Mouse (Mus musculus) brain, embryonic 14.5 days (tissue): ENCODE results near the gene Ssc5d.

Experiments
- CTCF ChIP-seq: fragments of 200-500 bp; IDR thresholded peaks from 2 replicates; pipeline ENCODE4 v1.5.1; 2012; ENCODE audit warnings: inconsistent platforms, mild to moderate bottlenecking, moderate library complexity, borderline replicate concordance; ENCODE audit not compliant: insufficient read depth, insufficient read length; ENCODE audit errors: extremely low read depth
- POLR2A ChIP-seq: fragments of 200-500 bp; IDR thresholded peaks from 2 replicates; pipeline ENCODE4 v1.6.1; 2012; ENCODE audit warnings: mild to moderate bottlenecking, inconsistent platforms, borderline replicate concordance; ENCODE audit not compliant: poor library complexity, insufficient read depth, insufficient read length, severe bottlenecking; ENCODE audit errors: extremely low read depth

- TF ChIP-seq POLR2A (no peak), CTCF (no peak)
Observed at GRCm38 (mm10) chr7:4915669-4916416, 9.7 kb upstream of the Ssc5d start.
